10 mouse cellular contexts compared by ENCODE assay signal in genomic region chr15:103514914-103515313, GRCm38 (mm10). TPM values are rescaled to one million over a fixed set of nuclear protein-coding genes. Genes with fewer than 3 reads are reported as not detected.
DNase-seq lines count a peak whose midpoint lies in the region; ATAC-seq lines count a peak whose summit lies in the region.
"Had no signal": no experiment of that assay in that cellular context is flagged by ENCODE, and none has a peak within 500 bp of the region (broad histone marks: within the 10 kb centered on the region; RNA-seq: fewer than 3 reads in every experiment).

No protein-coding gene starts in this region.

- peaks cover 29% of the 10 kb centered on the region for H3K4me1 ChIP-seq in limb, embryonic 10.5 days
- peaks cover 27% of the 10 kb centered on the region for H3K4me1 ChIP-seq in stomach, embryonic 15.5 days

- peak; percentile 13 to 18 for DNase-seq in spleen, postnatal 36 days (ENCODE audit: low spot score in 2 of 2)
- no peak for DNase-seq in spleen, postnatal 10 days (ENCODE audit: low spot score in 2 of 2)
- peak; percentile 22 to 46 for DNase-seq in heart, adult 9 months (ENCODE audit: low spot score in 2 of 2)
- DNase-seq in limb, embryonic 10.5 days (ENCODE audit: low spot score) = no peak
- no peak for DNase-seq in ovary, postnatal 10 days (ENCODE audit: low spot score)
- no peak for DNase-seq in kidney, postnatal 25 days
- DNase-seq: liver, embryonic 13.5 days had no signal

- peak overlapping the region; percentile 14; the same call in 1 of the 2 replicates for H3K27ac ChIP-seq in limb, embryonic 10.5 days
- peak overlapping the region; percentile 69 for H3K27ac ChIP-seq in stomach, embryonic 15.5 days
- H3K27ac ChIP-seq: liver, embryonic 13.5 days had no signal

- H3K4me3 ChIP-seq in limb, embryonic 10.5 days = 0 out of 2 replicates have a peak overlapping the region, but pooled peaks have one; percentile 53
- no peak overlapping the region for H3K4me3 ChIP-seq in stomach, embryonic 15.5 days (replicated peaks)

- WGBS in limb, embryonic 10.5 days = 43% methylated on average over 3 of the region's 3 CpGs
- 30% methylated on average over 3 of the region's 3 CpGs for WGBS in stomach, embryonic 15.5 days

- H3K36me3 ChIP-seq in limb, embryonic 10.5 days = no peaks in the 10 kb centered on the region
- no peaks in the 10 kb centered on the region for H3K36me3 ChIP-seq in stomach, embryonic 15.5 days
- H3K36me3 ChIP-seq: liver, embryonic 13.5 days had no signal

- ATAC-seq in stomach, embryonic 15.5 days (ENCODE audit: insufficient read depth, low FRiP score, low read depth) = no peak
- no peak for ATAC-seq in inflammation-experienced regulatory T-cells, adult 6 months
- ATAC-seq: Patski had no signal

- H3K27me3 ChIP-seq in limb, embryonic 10.5 days (ENCODE audit: low read depth, poor library complexity, severe bottlenecking) = peaks cover 13% of the 10 kb centered on the region; the same call in 1 of the 2 replicates
- H3K27me3 ChIP-seq in stomach, embryonic 15.5 days (replicated peaks) = no peaks in the 10 kb centered on the region
- H3K27me3 ChIP-seq: liver, embryonic 13.5 days had no signal

- H3K9ac ChIP-seq in stomach, embryonic 15.5 days = no peak overlapping the region
- H3K9ac ChIP-seq: liver, embryonic 13.5 days had no signal

- H3K9me3 ChIP-seq in limb, embryonic 10.5 days (replicated peaks) = no peaks in the 10 kb centered on the region
- H3K9me3 ChIP-seq in stomach, embryonic 15.5 days = no peaks in the 10 kb centered on the region
- H3K9me3 ChIP-seq: liver, embryonic 13.5 days had no signal

- peak overlapping the region; percentile 58 for H3K4me2 ChIP-seq in stomach, embryonic 15.5 days

RNA-seq across cellular contexts. Expression of gene Pde1b, which starts 12.1 kb away (rescaled TPM):
- 2.0 and 2.9 TPM in 2 replicates for polyA plus RNA-seq in limb, embryonic 10.5 days (2016; fragmentation: Nextera tagmentation; extraction: Ambion mirVana)
- 8.8 and 9.4 TPM in 2 replicates for polyA plus RNA-seq in stomach, embryonic 15.5 days (2015; fragmentation: Nextera tagmentation; extraction: Ambion mirVana)
- polyA plus RNA-seq in inflammation-experienced regulatory T-cells, adult 6 months (2017; shearing (Covaris generic)) = 1 to 10 TPM; 2.4 to 3.4 (median 3.0) TPM

RNA-seq across cellular contexts. Expression of gene Ppp1r1a, which starts 22.9 kb away (rescaled TPM):
- polyA plus RNA-seq in limb, embryonic 10.5 days (2016; fragmentation: Nextera tagmentation; extraction: Ambion mirVana) = 3.5 and 6.5 TPM in 2 replicates
- polyA plus RNA-seq in stomach, embryonic 15.5 days (2015; fragmentation: Nextera tagmentation; extraction: Ambion mirVana) = 12.3 and 13.3 TPM in 2 replicates
- under 1 TPM in 1 of 3 experiments, not detected in 2; 0.51 TPM for polyA plus RNA-seq in inflammation-experienced regulatory T-cells, adult 6 months (2017; shearing (Covaris generic))

RNA-seq across cellular contexts. Expression of gene Glycam1, which starts 50.0 kb away (rescaled TPM):
- polyA plus RNA-seq in limb, embryonic 10.5 days (2016; fragmentation: Nextera tagmentation; extraction: Ambion mirVana) = not detected in 2 replicates
- polyA plus RNA-seq in stomach, embryonic 15.5 days (2015; fragmentation: Nextera tagmentation; extraction: Ambion mirVana) = not detected in 2 replicates
- polyA plus RNA-seq in inflammation-experienced regulatory T-cells, adult 6 months (2017; shearing (Covaris generic)) = not detected
- polyA plus RNA-seq: liver, embryonic 13.5 days; Patski had no signal

Comparison
In these comparisons a context has a peak if more than half of its experiments do, and no peak if none do; other contexts are left out.
1. DNase-seq: peak in spleen, postnatal 36 days (2 of 2) and heart, adult 9 months (2 of 2); none in spleen, postnatal 10 days (0 of 2), limb, embryonic 10.5 days (single experiment), ovary, postnatal 10 days (single experiment) and kidney, postnatal 25 days (0 of 2).